Comparison of ENCODE assay signal across 19 mouse cellular contexts in genomic region chr3:88235616-88236015, GRCm38 (mm10). TPM values are rescaled to one million over a fixed set of nuclear protein-coding genes. Genes with fewer than 3 reads are reported as not detected.
DNase-seq lines count a peak whose midpoint lies in the region; ATAC-seq and TF ChIP-seq lines count a peak whose summit lies in the region.
"Had no signal": no experiment of that assay in that cellular context is flagged by ENCODE, and none has a peak within 500 bp of the region (broad histone marks: within the 10 kb centered on the region; RNA-seq: fewer than 3 reads in every experiment).

No protein-coding gene starts in this region.

- no peak overlapping the region for H3K9ac ChIP-seq in hindbrain, embryonic 15.5 days
- no peak overlapping the region for H3K9ac ChIP-seq in kidney, embryonic 16.5 days (replicated peaks; ENCODE audit: low read length)
- H3K9ac ChIP-seq: liver, embryonic 14.5 days had no signal

- H3K4me2 ChIP-seq in hindbrain, embryonic 15.5 days = no peak overlapping the region
- H3K4me2 ChIP-seq in kidney, embryonic 16.5 days (replicated peaks; ENCODE audit: low read depth, low read length) = no peak overlapping the region

- H3K4me1 ChIP-seq in cerebellum, adult 2 months (ENCODE audit: control insufficient read depth, insufficient read depth, low read length) = peaks cover 40% of the 10 kb centered on the region
- H3K4me1 ChIP-seq in hindbrain, embryonic 15.5 days (replicated peaks) = peaks cover 66% of the 10 kb centered on the region
- peaks cover 22% of the 10 kb centered on the region for H3K4me1 ChIP-seq in kidney, embryonic 16.5 days (ENCODE audit: insufficient read depth, low read length)

- 83% methylated on average over 2 of the region's 2 CpGs for WGBS in cerebellum, adult 2 months
- WGBS in hindbrain, embryonic 15.5 days = 33% methylated on average over 2 of the region's 2 CpGs
- WGBS in kidney, embryonic 16.5 days = 69% methylated on average over 2 of the region's 2 CpGs

- H3K9me3 ChIP-seq in hindbrain, embryonic 15.5 days = no peaks in the 10 kb centered on the region
- H3K9me3 ChIP-seq in kidney, embryonic 16.5 days (ENCODE audit: low read length) = no peaks in the 10 kb centered on the region
- H3K9me3 ChIP-seq: limb, embryonic 10.5 days had no signal

- intact Hi-C loops in gastrocnemius, adult 2 months (cut with DNase I) = no loop called here

- no peaks in the 10 kb centered on the region for H3K36me3 ChIP-seq in hindbrain, embryonic 15.5 days
- H3K36me3 ChIP-seq in kidney, embryonic 16.5 days (ENCODE audit: insufficient read depth, low read length) = no peaks in the 10 kb centered on the region
- H3K36me3 ChIP-seq: limb, embryonic 10.5 days had no signal

- peak; percentile 24 for DNase-seq in cerebellum, adult 11-12 months
- DNase-seq in cerebellum, adult 2 months = no peak
- peak; percentile 5 for DNase-seq in gastrocnemius, adult 2 months
- DNase-seq in gastrocnemius, adult 18-20 months (ENCODE audit: low spot score) = no peak
- DNase-seq in brain, embryonic 14.5 days (ENCODE audit: low read depth) = peak; percentile 38
- no peak for DNase-seq in left cerebral cortex, adult 9 months (ENCODE audit: low spot score in 2 of 2)
- DNase-seq: adrenal gland, adult 8-10 months; kidney, adult 18-20 months had no signal

- no peaks in the 10 kb centered on the region for H3K27me3 ChIP-seq in cerebellum, adult 2 months (ENCODE audit: control insufficient read depth, insufficient read depth, low read length)
- H3K27me3 ChIP-seq in hindbrain, embryonic 15.5 days = peaks cover 6% of the 10 kb centered on the region
- H3K27me3 ChIP-seq in kidney, embryonic 16.5 days (ENCODE audit: insufficient read depth, low read length) = peaks cover 50% of the 10 kb centered on the region

- TF ChIP-seq POLR2A in cerebellum, adult 2 months (IDR thresholded peaks at IDR 0.05; ENCODE audit: borderline replicate concordance, insufficient read depth, low read length) = no peak
- TF ChIP-seq POLR2A in brain, embryonic 14.5 days (IDR thresholded peaks at IDR 0.05; ENCODE audit: borderline replicate concordance, extremely low read depth, insufficient read depth, insufficient read length, poor library complexity, severe bottlenecking) = no peak

- H3K27ac ChIP-seq in cerebellum, adult 2 months (ENCODE audit: insufficient read depth, low read length) = no peak overlapping the region
- no peak overlapping the region for H3K27ac ChIP-seq in gastrocnemius, adult 2 months
- peak overlapping the region; percentile 20 for H3K27ac ChIP-seq in hindbrain, embryonic 15.5 days (replicated peaks)
- H3K27ac ChIP-seq in kidney, embryonic 16.5 days (ENCODE audit: low read length) = no peak overlapping the region
- H3K27ac ChIP-seq: limb, embryonic 10.5 days; liver, embryonic 14.5 days had no signal

- no peak for TF ChIP-seq CTCF in cerebellum, adult 2 months (IDR thresholded peaks at IDR 0.05; ENCODE audit: borderline replicate concordance, insufficient read depth, low read depth, low read length)
- TF ChIP-seq CTCF in gastrocnemius, adult 2 months (IDR thresholded peaks at IDR 0.05) = no peak
- no peak for TF ChIP-seq CTCF in brain, embryonic 14.5 days (IDR thresholded peaks at IDR 0.05; ENCODE audit: borderline replicate concordance, extremely low read depth, insufficient read depth, insufficient read length)

- ATAC-seq in hindbrain, embryonic 15.5 days (ENCODE audit: low FRiP score, low read depth) = no peak
- ATAC-seq in kidney, embryonic 16.5 days (ENCODE audit: low FRiP score, low TSS enrichment) = no peak
- ATAC-seq: lung, postnatal 0 days had no signal

- H3K4me3 ChIP-seq in cerebellum, adult 2 months (replicated peaks; ENCODE audit: insufficient read depth, low read depth, low read length) = no peak overlapping the region
- H3K4me3 ChIP-seq in gastrocnemius, adult 2 months = no peak overlapping the region
- H3K4me3 ChIP-seq in hindbrain, embryonic 15.5 days = no peak overlapping the region
- H3K4me3 ChIP-seq in kidney, embryonic 16.5 days (ENCODE audit: low read length) = no peak overlapping the region
- H3K4me3 ChIP-seq: limb, embryonic 10.5 days; myocyte had no signal

RNA-seq across cellular contexts. Expression of gene Rhbg, which starts 18.9 kb away (rescaled TPM):
- polyA plus RNA-seq in cerebellum, adult 2 months (2012; rRNA removed) = 0.08 and 0.17 TPM in 2 replicates
- not detected for total RNA-seq in gastrocnemius, adult 2 months (2021)
- total RNA-seq in gastrocnemius, adult 18-20 months (2021) = not detected
- polyA plus RNA-seq in brain, embryonic 14.5 days (2012; rRNA removed) = 0.45 and 0.73 TPM in 2 replicates
- 0.55 and 0.60 TPM in 2 replicates for polyA plus RNA-seq in hindbrain, embryonic 15.5 days (2015; fragmentation: Nextera tagmentation; extraction: Ambion mirVana)
- 11.5 and 13.5 TPM in 2 replicates for polyA plus RNA-seq in kidney, embryonic 16.5 days (2015; fragmentation: Nextera tagmentation; extraction: Ambion mirVana)
- total RNA-seq: granulocyte monocyte progenitor cell, adult 5-6 weeks; hematopoietic stem cell, adult 5-6 weeks; layer of hippocampus, postnatal 25 days; megakaryocyte, adult 5-6 weeks had no signal
- polyA plus RNA-seq: heart, embryonic 14.5 days; myocyte had no signal

RNA-seq across cellular contexts. Expression of gene Gm38392, which starts 51.4 kb away (rescaled TPM):
- 0.10 TPM in 1 of 2 replicates, not detected in the other for polyA plus RNA-seq in cerebellum, adult 2 months (2012; rRNA removed)
- under 1 TPM; 0.74 to 0.95 TPM for total RNA-seq in gastrocnemius, adult 2 months (2021)
- 1 to 10 TPM in 1 of 2 experiments, under 1 TPM in 1; 1.00 to 1.3 TPM for total RNA-seq in gastrocnemius, adult 18-20 months (2021)
- polyA plus RNA-seq in brain, embryonic 14.5 days (2012; rRNA removed) = 0.11 TPM in 1 of 2 replicates, not detected in the other
- 0.35 TPM in 1 of 2 replicates, not detected in the other for polyA plus RNA-seq in hindbrain, embryonic 15.5 days (2015; fragmentation: Nextera tagmentation; extraction: Ambion mirVana)
- polyA plus RNA-seq in kidney, embryonic 16.5 days (2015; fragmentation: Nextera tagmentation; extraction: Ambion mirVana) = 0.15 and 2.2 TPM in 2 replicates
- total RNA-seq: granulocyte monocyte progenitor cell, adult 5-6 weeks; hematopoietic stem cell, adult 5-6 weeks; layer of hippocampus, postnatal 25 days; megakaryocyte, adult 5-6 weeks had no signal
- polyA plus RNA-seq: heart, embryonic 14.5 days; liver, embryonic 14.5 days had no signal

Comparison
In these comparisons a context has a peak if more than half of its experiments do, and no peak if none do; other contexts are left out.
1. DNase-seq: peak in cerebellum, adult 11-12 months (single experiment), gastrocnemius, adult 2 months (single experiment) and brain, embryonic 14.5 days (single experiment); none in cerebellum, adult 2 months (0 of 2), gastrocnemius, adult 18-20 months (single experiment) and left cerebral cortex, adult 9 months (0 of 2).